Comparison of ENCODE assay signal across 16 mouse cellular contexts in genomic region chr10:78148834-78149766, GRCm38 (mm10). TPM values are rescaled to one million over a fixed set of nuclear protein-coding genes. Genes with fewer than 3 reads are reported as not detected.
DNase-seq lines count a peak whose midpoint lies in the region; ATAC-seq and TF ChIP-seq lines count a peak whose summit lies in the region.
"Had no signal": no experiment of that assay in that cellular context is flagged by ENCODE, and none has a peak within 500 bp of the region (broad histone marks: within the 10 kb centered on the region; RNA-seq: fewer than 3 reads in every experiment).

No protein-coding gene starts in this region.

- dilution Hi-C loops in CH12.LX (cut with MboI; ENCODE audit: extremely low pct_ligation_motif_present, extremely low pct_unique_long_range_greater_than_20kb, low sequenced_read_pairs), result no loop called here

- TF ChIP-seq CTCF in CH12.LX (conservative IDR thresholded peaks at IDR 0.05 in 1 of 2, IDR thresholded peaks at IDR 0.05 in 1 of 2; ENCODE audit: low read depth in 2 of 2, low read length in 2 of 2), result no peak
- TF ChIP-seq CTCF in layer of hippocampus, adult 2 months (conservative IDR thresholded peaks at IDR 0.05), result no peak

- H3K36me3 ChIP-seq in liver, embryonic 16.5 days (ENCODE audit: control insufficient read depth, insufficient read depth), result no peaks in the 10 kb centered on the region
- H3K36me3 ChIP-seq in CH12.LX (replicated peaks in 1 of 2; ENCODE audit: control insufficient read depth in 1 of 2, insufficient read depth in 1 of 2, low read length in 1 of 2), result no peaks in the 10 kb centered on the region
- no peaks in the 10 kb centered on the region for H3K36me3 ChIP-seq in midbrain, embryonic 14.5 days (ENCODE audit: control insufficient read depth, insufficient read depth, low read length)
- H3K36me3 ChIP-seq: embryonic facial prominence, embryonic 15.5 days; hindbrain, embryonic 15.5 days; limb, embryonic 13.5 days; lung, embryonic 15.5 days; neural tube, embryonic 15.5 days had no signal

- WGBS in liver, embryonic 16.5 days (ENCODE audit: insufficient replicate concordance), result 29% methylated on average over 10 of the region's 10 CpGs
- WGBS in midbrain, embryonic 14.5 days, result 58% methylated on average over 10 of the region's 10 CpGs

- TF ChIP-seq RAD21 in CH12.LX (IDR thresholded peaks at IDR 0.05; ENCODE audit: low read depth, low read length), result no peak

- DNase-seq in liver (no peak), CH12.LX (ENCODE audit: extremely low read depth) (peak; percentile 36)
- DNase-seq in layer of hippocampus, adult 2 months (ENCODE audit: low spot score in 2 of 2), result no peak
- no peak for DNase-seq in left cerebral cortex, adult 9 months (ENCODE audit: low spot score in 2 of 2)
- DNase-seq in midbrain, embryonic 14.5 days, result no peak
- DNase-seq: cerebellum, adult 11-12 months; right cerebral cortex, adult 18-20 months had no signal

- no peaks in the 10 kb centered on the region for H3K9me3 ChIP-seq in liver, embryonic 16.5 days (replicated peaks; ENCODE audit: control insufficient read depth, low read length)
- peaks cover 3% of the 10 kb centered on the region for H3K9me3 ChIP-seq in CH12.LX (replicated peaks; ENCODE audit: low read length)
- no peaks in the 10 kb centered on the region for H3K9me3 ChIP-seq in midbrain, embryonic 14.5 days (ENCODE audit: control insufficient read depth, low read length)
- H3K9me3 ChIP-seq: embryonic facial prominence, embryonic 15.5 days; hindbrain, embryonic 15.5 days; limb, embryonic 13.5 days; lung, embryonic 15.5 days; neural tube, embryonic 15.5 days had no signal

- no peak overlapping the region for H3K4me2 ChIP-seq in liver, embryonic 16.5 days (ENCODE audit: low read depth, low read length)
- H3K4me2 ChIP-seq in CH12.LX (ENCODE audit: insufficient read depth, low read depth, poor library complexity, severe bottlenecking), result no peak overlapping the region
- no peak overlapping the region for H3K4me2 ChIP-seq in midbrain, embryonic 14.5 days (ENCODE audit: low read length)
- H3K4me2 ChIP-seq: embryonic facial prominence, embryonic 15.5 days; hindbrain, embryonic 15.5 days; limb, embryonic 13.5 days; lung, embryonic 15.5 days; neural tube, embryonic 15.5 days had no signal

- no peaks in the 10 kb centered on the region for H3K79me2 ChIP-seq in CH12.LX (replicated peaks; ENCODE audit: control insufficient read depth, extremely low read depth, insufficient read depth, poor library complexity, severe bottlenecking)

- H3K27ac ChIP-seq in liver, embryonic 16.5 days (ENCODE audit: low read length), result peak overlapping the region; percentile 57; the same call in 1 of the 2 replicates
- H3K27ac ChIP-seq in CH12.LX (ENCODE audit: insufficient read depth, low read depth), result no peak overlapping the region
- H3K27ac ChIP-seq in layer of hippocampus, adult 2 months, result no peak overlapping the region
- H3K27ac ChIP-seq in midbrain, embryonic 14.5 days (replicated peaks; ENCODE audit: low read depth, low read length), result no peak overlapping the region
- H3K27ac ChIP-seq: embryonic facial prominence, embryonic 15.5 days; hindbrain, embryonic 15.5 days; left cerebral cortex, adult 2 months; limb, embryonic 13.5 days; lung, embryonic 15.5 days; neural tube, embryonic 15.5 days had no signal

- in situ Hi-C loops in CH12.LX (cut with MboI; ENCODE audit: low pct_ligation_motif_present, low pct_unique_long_range_greater_than_20kb, low sequenced_read_pairs), result loop anchor here (10.0 kb wide), 1 partner anchor 54 kb away; no protein-coding TSS in a partner anchor

- H3K4me3 ChIP-seq in liver, embryonic 16.5 days (ENCODE audit: low read depth, low read length), result no peak overlapping the region
- no peak overlapping the region for H3K4me3 ChIP-seq in CH12.LX (replicated peaks in 1 of 3; ENCODE audit: low read depth in 2 of 3, low read length in 2 of 3, poor library complexity in 1 of 3)
- no peak overlapping the region for H3K4me3 ChIP-seq in layer of hippocampus, adult 2 months
- H3K4me3 ChIP-seq in midbrain, embryonic 14.5 days (replicated peaks; ENCODE audit: low read depth, low read length), result no peak overlapping the region
- H3K4me3 ChIP-seq: embryonic facial prominence, embryonic 15.5 days; hindbrain, embryonic 15.5 days; left cerebral cortex, adult 2 months; limb, embryonic 13.5 days; lung, embryonic 15.5 days; neural tube, embryonic 15.5 days had no signal

- no peak for ATAC-seq in liver, embryonic 16.5 days (ENCODE audit: low read depth)
- peak; percentile 83 for ATAC-seq in granulocyte monocyte progenitor cell, adult 5-6 weeks (replicated peaks; ENCODE audit: poor library complexity, severe bottlenecking)
- peak; percentile 85 for ATAC-seq in neutrophil, adult 5-6 weeks (ENCODE audit: extremely low read depth, insufficient number of reproducible peaks, low FRiP score, poor library complexity, severe bottlenecking)
- no peak for ATAC-seq in midbrain, embryonic 14.5 days (ENCODE audit: low FRiP score, low TSS enrichment)

- no peaks in the 10 kb centered on the region for H3K27me3 ChIP-seq in liver, embryonic 16.5 days (ENCODE audit: control insufficient read depth, insufficient read depth, low read depth, low read length)
- H3K27me3 ChIP-seq in CH12.LX (replicated peaks), result peaks cover 10% of the 10 kb centered on the region
- H3K27me3 ChIP-seq in midbrain, embryonic 14.5 days (ENCODE audit: control insufficient read depth, insufficient read depth, low read length), result no peaks in the 10 kb centered on the region
- H3K27me3 ChIP-seq: embryonic facial prominence, embryonic 15.5 days; hindbrain, embryonic 15.5 days; limb, embryonic 13.5 days; lung, embryonic 15.5 days; neural tube, embryonic 15.5 days had no signal

- no peak for TF ChIP-seq EP300 in CH12.LX (IDR thresholded peaks at IDR 0.05; ENCODE audit: low read length)

- no peak for TF ChIP-seq POLR2A in CH12.LX (IDR thresholded peaks at IDR 0.05; ENCODE audit: low read depth, low read length)

- H3K4me1 ChIP-seq in liver, embryonic 16.5 days (ENCODE audit: control insufficient read depth, low read depth, low read length), result peaks cover 7% of the 10 kb centered on the region
- H3K4me1 ChIP-seq in CH12.LX (ENCODE audit: control insufficient read depth in 1 of 2, insufficient read depth in 2 of 2), result peaks cover 0 to 19% of the 10 kb centered on the region in 2 experiments; a peak in 2 of 4 replicates
- H3K4me1 ChIP-seq in midbrain, embryonic 14.5 days (ENCODE audit: control insufficient read depth, insufficient read depth, low read length), result no peaks in the 10 kb centered on the region
- H3K4me1 ChIP-seq: embryonic facial prominence, embryonic 15.5 days; hindbrain, embryonic 15.5 days; limb, embryonic 13.5 days; lung, embryonic 15.5 days; neural tube, embryonic 15.5 days had no signal

- no peak overlapping the region for H3K9ac ChIP-seq in liver, embryonic 16.5 days (ENCODE audit: low read depth, low read length)
- H3K9ac ChIP-seq in CH12.LX (ENCODE audit: insufficient read depth, low read depth), result no peak overlapping the region
- no peak overlapping the region for H3K9ac ChIP-seq in midbrain, embryonic 14.5 days (replicated peaks; ENCODE audit: low read length)
- H3K9ac ChIP-seq: embryonic facial prominence, embryonic 15.5 days; hindbrain, embryonic 15.5 days; limb, embryonic 13.5 days; lung, embryonic 15.5 days; neural tube, embryonic 15.5 days had no signal

TF ChIP-seq in CH12.LX, 34 proteins besides CTCF, POLR2A, EP300 and RAD21:
- no peak for TF ChIP-seq E2F4 (IDR thresholded peaks at IDR 0.05; ENCODE audit: insufficient replicate concordance, low read depth, low read length)
- peak; percentile 34 for TF ChIP-seq ELF1 (IDR thresholded peaks at IDR 0.05; ENCODE audit: low read depth, low read length)
- no peak for TF ChIP-seq SIN3A (IDR thresholded peaks at IDR 0.05; ENCODE audit: low read length)
- TF ChIP-seq MAFK (IDR thresholded peaks at IDR 0.05; ENCODE audit: insufficient replicate concordance, low read length), result no peak
- TF ChIP-seq ZKSCAN1 (IDR thresholded peaks at IDR 0.05; ENCODE audit: borderline replicate concordance, low read depth, low read length), result peak; percentile 66
- peak; percentile 37; the same call in 1 of the 2 replicates for TF ChIP-seq ZNF384 (IDR thresholded peaks at IDR 0.05; ENCODE audit: low read depth, low read length)
- no peak for TF ChIP-seq JUN (IDR thresholded peaks at IDR 0.05; ENCODE audit: insufficient read depth, low read depth, low read length)
- TF ChIP-seq HCFC1 (IDR thresholded peaks at IDR 0.05; ENCODE audit: low read depth, low read length), result no peak
- TF ChIP-seq USF1 (IDR thresholded peaks at IDR 0.05; ENCODE audit: low read depth, low read length), result no peak
- no peak for TF ChIP-seq ZC3H11A (IDR thresholded peaks at IDR 0.05; ENCODE audit: low read depth, low read length)

RNA-seq across cellular contexts. Expression of gene D10Jhu81e, which starts 20.5 kb away (rescaled TPM):
- 21.0 and 21.7 TPM in 2 replicates for polyA plus RNA-seq in liver, embryonic 16.5 days (2015; fragmentation: Nextera tagmentation; extraction: Ambion mirVana)
- 43.9 and 45.7 TPM in 2 replicates for total RNA-seq in CH12.LX (2012; rRNA removed)
- total RNA-seq in CH12.LX (2014; rRNA removed), result 34.3 and 51.0 TPM in 2 replicates
- 29.9 and 34.3 TPM in 2 replicates for polyA plus RNA-seq in CH12.LX (2012; ENCODE audit: insufficient read length, low read depth)
- 44.6 and 52.8 TPM in 2 replicates for total RNA-seq in granulocyte monocyte progenitor cell, adult 5-6 weeks (2014; fragmentation: Nextera tagmentation)
- total RNA-seq in granulocyte monocyte progenitor cell, adult 5-6 weeks (2017), result 76.3 and 84.9 TPM in 2 replicates
- 33.5 and 38.6 TPM in 2 replicates for total RNA-seq in neutrophil, adult 5-6 weeks (2017)
- 100 to 1,000 TPM; 124 to 134 TPM for total RNA-seq in layer of hippocampus, adult 2 months (2021)
- polyA plus RNA-seq in midbrain, embryonic 14.5 days (2014; fragmentation: Nextera tagmentation; extraction: Ambion mirVana), result 17.9 and 56.8 TPM in 2 replicates

RNA-seq across cellular contexts. Expression of gene Pwp2, which starts 35.8 kb away (rescaled TPM):
- 9.0 and 9.1 TPM in 2 replicates for polyA plus RNA-seq in liver, embryonic 16.5 days (2015; fragmentation: Nextera tagmentation; extraction: Ambion mirVana)
- total RNA-seq in CH12.LX (2012; rRNA removed) (43.0 and 55.5 TPM in 2 replicates), CH12.LX (2014; rRNA removed) (48.6 and 49.9 TPM in 2 replicates)
- 41.2 and 42.9 TPM in 2 replicates for polyA plus RNA-seq in CH12.LX (2012; ENCODE audit: insufficient read length, low read depth)
- 17.2 and 17.9 TPM in 2 replicates for total RNA-seq in granulocyte monocyte progenitor cell, adult 5-6 weeks (2014; fragmentation: Nextera tagmentation)
- 22.9 and 27.0 TPM in 2 replicates for total RNA-seq in granulocyte monocyte progenitor cell, adult 5-6 weeks (2017)
- 10.6 and 10.7 TPM in 2 replicates for total RNA-seq in neutrophil, adult 5-6 weeks (2017)
- 10 to 100 TPM; 19.7 to 19.9 TPM for total RNA-seq in layer of hippocampus, adult 2 months (2021)
- 13.7 and 15.2 TPM in 2 replicates for polyA plus RNA-seq in midbrain, embryonic 14.5 days (2014; fragmentation: Nextera tagmentation; extraction: Ambion mirVana)

Comparison
In these comparisons a context has a peak if more than half of its experiments do, and no peak if none do; other contexts are left out.
1. ATAC-seq: peak in granulocyte monocyte progenitor cell, adult 5-6 weeks (single experiment) and neutrophil, adult 5-6 weeks (single experiment); none in liver, embryonic 16.5 days (single experiment) and midbrain, embryonic 14.5 days (single experiment).